Mouse (Mus musculus): ENCODE results near the gene Meltf.

GRCm38 (mm10) chr16:31918248-31918724, 39.7 kb downstream of the Meltf start:
- TF ChIP-seq CTCF (IDR thresholded peaks at IDR 0.05; ENCODE audit: control insufficient read depth, insufficient read depth, insufficient replicate concordance, low read depth, low read length): peak; percentile 80; the same call in 1 of the 2 replicates
- no peak for TF ChIP-seq POLR2A (IDR thresholded peaks at IDR 0.05; ENCODE audit: control insufficient read depth, low read depth, low read length)

Data from testis, adult 2 months (tissue).